Mouse (Mus musculus): ENCODE data around the gene Gzmm. TPM values are rescaled to one million over a fixed set of nuclear protein-coding genes. Genes with fewer than 3 reads are reported as not detected.

The Gzmm gene
- 2.1 TPM for total RNA-seq (2023)

DNA sequence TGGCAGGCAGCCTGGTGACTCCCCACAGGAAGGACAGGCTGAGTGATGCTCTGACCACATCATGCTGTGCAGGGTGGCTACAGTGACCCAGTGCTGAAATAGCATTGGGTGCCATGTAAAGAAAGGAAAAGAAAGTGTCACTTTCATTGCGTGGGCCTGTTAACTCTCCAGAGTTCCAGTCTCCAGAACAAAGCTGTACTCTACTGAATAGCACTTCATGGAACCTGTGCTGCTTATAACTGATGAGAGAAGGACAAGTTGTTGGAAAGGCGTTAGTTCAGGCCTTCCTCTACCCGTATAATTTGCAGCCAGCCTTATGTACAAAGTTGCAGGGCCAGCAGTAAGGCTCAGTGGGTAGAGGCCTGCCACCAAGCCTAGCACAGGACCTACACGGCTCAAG is at the start of gene Gzmm:
Gzmm (plus strand) TSS at position 301 of the 400 bp plus-strand sequence.

DNA sequence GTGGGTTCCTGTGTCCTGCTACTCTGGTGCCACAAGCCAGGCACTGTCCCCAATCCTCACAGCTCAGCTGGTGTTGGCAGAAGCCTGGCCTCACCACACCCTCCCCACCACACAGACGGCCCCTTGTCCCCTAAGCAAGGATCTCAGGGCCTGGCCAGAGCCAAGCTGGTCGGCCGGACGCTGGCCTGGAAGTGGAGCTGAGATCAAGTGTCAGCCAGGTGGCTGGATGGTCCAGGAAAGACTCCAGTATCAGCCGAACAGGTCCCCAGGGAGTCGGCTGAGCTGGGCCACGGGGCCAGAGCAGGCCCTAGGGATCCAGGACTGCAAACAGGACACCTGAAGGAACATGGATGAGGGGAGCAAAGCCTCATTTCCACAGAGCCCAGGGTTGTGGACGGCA is 43.1 kb upstream of the Gzmm start, which contains the start of gene Odf3l2:
Odf3l2 (minus strand) TSS at position 28 of the 400 bp plus-strand sequence.

DNA sequence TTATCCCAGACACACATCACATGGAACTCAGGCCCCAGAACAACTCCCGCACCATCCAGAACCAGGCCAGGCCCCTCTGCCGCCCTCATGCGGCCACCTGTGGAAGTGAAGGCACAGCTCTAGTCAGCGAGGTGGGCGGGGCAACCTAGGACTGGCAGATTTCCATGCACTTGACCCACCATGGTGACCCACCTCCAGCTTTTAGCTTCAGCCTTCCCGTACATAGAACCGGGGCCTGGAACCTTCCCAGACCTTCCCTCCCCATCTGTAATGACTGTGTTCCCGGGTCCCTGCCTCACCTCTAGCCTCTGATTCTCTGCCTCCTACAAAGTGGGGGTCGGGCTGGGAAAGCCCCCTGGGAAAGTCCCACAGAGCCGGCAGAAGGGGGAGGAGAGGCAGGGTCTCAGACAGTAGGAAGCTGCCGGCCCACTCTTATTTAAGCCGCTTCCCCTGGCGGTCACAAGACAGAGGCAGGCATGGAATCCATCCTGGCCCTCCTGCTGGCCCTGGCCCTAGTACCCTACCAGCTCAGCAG is 24.6 kb upstream of the Gzmm start, which contains the start of gene Madcam1:
Madcam1 (plus strand) TSS at position 429 of the 535 bp plus-strand sequence.

DNA sequence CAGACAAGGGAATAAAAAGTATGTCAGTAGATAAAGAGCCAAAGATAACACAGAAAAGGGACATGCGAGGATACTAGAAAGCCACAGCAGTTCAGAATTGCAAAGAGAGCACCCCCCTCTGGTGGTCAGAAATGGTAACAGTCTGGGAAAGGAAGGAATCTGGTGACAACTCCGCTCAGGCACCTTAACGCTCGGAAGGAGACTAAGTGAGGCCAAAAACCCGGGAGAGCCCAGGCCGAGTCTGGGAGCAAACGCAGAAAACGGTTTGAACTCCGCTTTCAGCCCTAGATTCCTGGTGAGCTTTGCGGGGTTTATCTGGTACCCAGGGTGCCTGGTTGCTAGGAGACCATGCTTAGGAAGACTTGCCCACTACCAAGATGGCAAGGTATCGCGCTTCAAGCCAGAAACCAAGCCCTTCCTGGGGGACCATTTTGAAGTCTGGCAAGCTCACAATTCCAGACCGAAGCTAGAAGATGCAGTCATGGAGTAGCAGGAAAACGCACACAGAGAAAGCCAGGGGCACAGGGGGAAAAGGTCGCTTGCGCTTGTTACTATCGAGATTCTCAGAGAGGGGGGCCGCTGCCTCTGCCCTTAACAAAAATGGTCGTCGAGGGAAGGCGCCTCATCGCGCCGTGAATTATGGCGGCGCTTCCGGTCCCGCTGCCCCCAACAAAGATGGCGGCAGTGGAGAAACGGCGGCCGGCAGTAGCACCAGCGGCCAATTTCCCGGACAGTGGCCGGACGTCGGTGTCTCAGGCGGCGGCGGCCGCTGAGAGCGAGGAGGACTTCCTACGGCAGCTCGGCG is 19.8 kb upstream of the Gzmm start, which contains the start of gene Tpgs1:
Tpgs1 (plus strand) TSS at position 599 of the 805 bp plus-strand sequence.

DNA sequence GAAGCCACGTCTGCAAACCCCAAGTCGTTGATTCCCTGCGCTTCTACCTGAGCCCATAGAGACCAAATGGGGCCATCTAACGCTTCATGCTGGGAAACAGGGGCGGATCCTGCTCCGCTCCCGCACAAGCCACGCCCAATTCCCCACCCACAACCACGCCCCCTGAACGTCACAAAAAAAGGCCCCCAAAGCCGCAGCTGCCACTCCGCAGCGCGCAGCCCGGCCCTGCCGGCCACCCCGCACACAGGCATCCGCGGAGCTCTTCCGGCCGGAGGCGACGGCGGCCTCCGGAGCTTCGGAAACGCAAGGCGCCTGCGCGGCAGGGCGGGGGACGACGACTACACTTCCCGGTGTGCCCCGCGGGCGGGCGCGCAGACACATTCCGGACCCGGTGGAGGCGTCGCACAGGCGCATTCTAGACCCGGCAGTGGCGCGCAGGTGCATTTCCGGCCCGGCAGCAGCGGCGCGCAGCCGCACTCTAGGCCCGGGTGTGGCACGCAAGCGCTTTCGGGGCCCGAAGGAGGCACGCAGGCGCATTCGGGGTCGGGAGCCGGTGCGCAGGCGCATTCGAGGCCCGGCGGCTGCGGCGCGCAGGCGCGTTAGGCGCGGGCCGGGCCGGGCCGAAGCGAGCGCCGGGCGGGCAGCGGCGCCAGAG is 7.1 kb upstream of the Gzmm start, which contains the start of gene Cdc34:
Cdc34 (plus strand) TSS at position 605 of the 655 bp plus-strand sequence.

DNA sequence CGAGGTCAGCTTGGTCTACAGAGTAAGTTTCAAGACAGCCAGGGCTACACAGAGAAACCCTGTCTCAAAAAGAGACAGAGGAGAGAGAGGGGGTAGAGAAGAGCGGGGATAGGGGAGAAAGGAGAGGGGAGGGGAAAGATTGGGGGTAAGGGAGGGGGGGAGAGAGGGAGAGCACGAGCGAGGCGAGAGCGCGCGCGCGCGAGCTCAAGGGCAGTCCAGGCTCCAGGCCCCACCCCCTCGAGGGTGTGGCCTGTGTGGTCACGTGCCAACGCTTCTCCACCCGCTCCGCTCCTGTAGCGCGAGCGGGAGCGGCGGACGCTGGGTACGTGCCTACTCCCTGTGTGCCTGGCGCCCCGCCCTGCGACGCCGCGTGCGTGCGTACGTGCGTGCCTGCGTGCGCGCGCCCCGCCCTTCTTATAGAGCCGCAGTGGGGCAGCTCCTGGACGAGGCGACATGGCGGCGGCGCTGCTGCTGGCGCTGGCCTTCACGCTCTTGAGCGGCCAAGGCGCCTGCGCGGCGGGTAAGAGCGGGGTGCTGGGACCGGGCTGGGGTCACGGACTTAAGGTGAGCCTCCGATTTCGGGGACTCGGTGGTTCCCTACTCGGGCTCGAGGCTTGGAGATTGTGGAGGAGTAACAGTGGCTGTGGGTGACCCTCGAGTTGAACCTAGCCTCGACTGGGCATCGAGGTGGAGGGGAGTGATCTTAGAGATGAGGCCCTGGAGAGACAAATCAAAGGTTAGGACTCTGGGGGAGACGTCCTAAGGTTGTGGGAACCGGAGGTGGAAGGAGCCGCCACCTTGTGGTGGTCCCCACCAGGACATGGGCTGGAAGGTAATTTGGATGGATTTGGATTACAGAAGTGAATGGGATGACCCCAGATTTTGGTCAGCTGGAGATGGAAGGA is 15.5 kb downstream of the Gzmm start, which contains the start of gene Bsg:
Bsg (plus strand) TSS at position 427 of the 905 bp plus-strand sequence.

DNA sequence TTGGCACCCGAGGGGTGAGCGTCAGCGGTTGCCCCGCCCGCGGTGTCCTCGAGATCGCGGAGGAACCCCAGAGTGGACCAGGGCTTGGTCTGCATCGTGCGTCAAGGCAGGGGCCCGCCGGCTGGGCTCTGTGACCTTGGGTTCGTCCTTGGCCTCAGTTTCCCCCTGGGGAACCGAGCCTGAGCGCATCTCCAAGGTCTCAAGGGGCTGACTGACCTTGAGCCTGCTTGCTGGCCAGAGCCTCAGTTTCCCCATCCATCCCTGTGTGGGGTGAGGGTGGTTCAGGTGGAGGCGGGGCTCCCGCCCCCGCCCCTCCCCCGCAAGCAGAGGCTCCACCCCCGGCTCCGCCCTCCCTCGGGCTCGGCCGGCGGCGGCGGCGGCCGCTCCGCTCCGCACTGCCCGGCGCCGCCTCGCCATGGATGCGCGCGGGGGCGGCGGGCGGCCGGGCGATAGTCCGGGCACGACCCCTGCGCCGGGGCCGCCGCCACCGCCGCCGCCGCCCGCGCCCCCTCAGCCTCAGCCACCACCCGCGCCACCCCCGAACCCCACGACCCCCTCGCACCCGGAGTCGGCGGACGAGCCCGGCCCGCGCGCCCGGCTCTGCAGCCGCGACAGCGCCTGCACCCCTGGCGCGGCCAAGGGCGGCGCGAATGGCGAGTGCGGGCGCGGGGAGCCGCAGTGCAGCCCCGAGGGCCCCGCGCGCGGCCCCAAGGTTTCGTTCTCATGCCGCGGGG is 27.6 kb downstream of the Gzmm start, which contains the start of gene Hcn2:
Hcn2 (plus strand) TSS at position 381 of the 734 bp plus-strand sequence.

Other genes with a start within 250 kb of the Gzmm start
- not detected for gene Vmn2r83, start 220.3 kb upstream of the Gzmm start, total RNA-seq (2023)
- 2.9 TPM for gene Plpp2, start 155.2 kb upstream of the Gzmm start, total RNA-seq (2023)
- 57.4 TPM for gene Mier2, start 133.8 kb upstream of the Gzmm start, total RNA-seq (2023)
- not detected for gene Theg, start 101.7 kb upstream of the Gzmm start, total RNA-seq (2023)
- not detected for gene C2cd4c, start 75.0 kb upstream of the Gzmm start, total RNA-seq (2023)
- gene Shc2, start 51.1 kb upstream of the Gzmm start, total RNA-seq (2023), result not detected
- gene Odf3l2, start 43.3 kb upstream of the Gzmm start, total RNA-seq (2023), result not detected
- gene Madcam1, start 24.5 kb upstream of the Gzmm start, total RNA-seq (2023), result not detected
- gene Tpgs1, start 19.7 kb upstream of the Gzmm start, total RNA-seq (2023), result 18.3 TPM
- 81.6 TPM for gene Cdc34, start 6.8 kb upstream of the Gzmm start, total RNA-seq (2023)
- 88.4 TPM for gene Bsg, start 15.5 kb downstream of the Gzmm start, total RNA-seq (2023)
- not detected for gene Hcn2, start 27.6 kb downstream of the Gzmm start, total RNA-seq (2023)
- 48.0 TPM for gene Polrmt, start 57.6 kb downstream of the Gzmm start, total RNA-seq (2023)
- gene Fgf22, start 66.1 kb downstream of the Gzmm start, total RNA-seq (2023), result not detected
- gene Rnf126, start 77.9 kb downstream of the Gzmm start, total RNA-seq (2023), result 58.0 TPM
- gene Fstl3, start 88.3 kb downstream of the Gzmm start, total RNA-seq (2023), result not detected
- gene Prss57, start 101.9 kb downstream of the Gzmm start, total RNA-seq (2023), result not detected
- 2.8 TPM for gene Palm, start 104.6 kb downstream of the Gzmm start, total RNA-seq (2023)
- not detected for gene Misp, start 132.0 kb downstream of the Gzmm start, total RNA-seq (2023)
- gene Ptbp1, start 165.4 kb downstream of the Gzmm start, total RNA-seq (2023), result 788 TPM
- not detected for gene Prtn3, start 185.5 kb downstream of the Gzmm start, total RNA-seq (2023)
- gene Plppr3, start 185.6 kb downstream of the Gzmm start, total RNA-seq (2023), result 2.3 TPM
- gene Elane, start 197.2 kb downstream of the Gzmm start, total RNA-seq (2023), result not detected
- not detected for gene Cfd, start 201.8 kb downstream of the Gzmm start, total RNA-seq (2023)
- 74.1 TPM for gene Med16, start 219.9 kb downstream of the Gzmm start, total RNA-seq (2023)
- not detected for gene Gm26602, start 221.8 kb downstream of the Gzmm start, total RNA-seq (2023)
- gene Kiss1r, start 228.0 kb downstream of the Gzmm start, total RNA-seq (2023), result 0.47 TPM
- 96.5 TPM for gene R3hdm4, start 232.2 kb downstream of the Gzmm start, total RNA-seq (2023)
- gene Arid3a, start 238.0 kb downstream of the Gzmm start, total RNA-seq (2023), result 7.9 TPM

Data from CD4-positive naive resting alpha-beta T cell, adult 76 days (primary cell).